Mouse (Mus musculus): Measurements from ENCODE around the gene Wnk1.

Gene Wnk1

DNA sequence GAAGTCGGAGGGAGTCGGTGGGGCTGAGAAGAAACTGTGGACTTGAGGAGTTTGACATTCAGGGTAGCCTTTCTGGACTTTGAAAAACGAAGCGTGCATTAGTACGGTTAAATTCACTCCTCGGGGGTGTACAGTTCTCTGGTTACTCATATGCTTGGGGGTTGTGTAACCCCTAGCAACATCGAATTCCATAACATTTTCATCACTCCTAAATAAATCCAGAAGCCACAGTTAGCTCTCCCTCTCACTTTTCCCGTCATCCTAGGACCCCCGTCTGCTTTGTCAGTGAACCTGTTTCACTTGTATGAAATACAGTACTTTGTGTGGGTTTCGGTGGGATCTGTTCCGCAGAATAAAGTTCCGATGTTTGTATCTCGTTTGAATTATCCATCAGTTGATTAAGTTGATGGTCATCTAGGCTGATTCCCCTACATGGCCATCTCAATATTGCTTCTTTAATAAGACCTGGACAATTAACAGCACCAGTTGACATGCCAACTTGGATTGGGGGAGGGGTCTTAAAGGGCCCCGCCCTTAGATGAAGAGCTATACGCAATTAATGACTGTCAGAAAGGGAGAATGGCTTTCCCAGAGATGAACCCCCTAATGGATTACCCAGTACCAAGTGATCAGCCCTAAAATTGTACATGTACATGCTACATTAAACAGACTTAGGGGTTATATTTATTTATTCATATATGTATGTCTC lies 135.2 kb downstream of the Wnk1 start:
- no peak for DNase-seq (ENCODE audit: low spot score in 2 of 2)

DNA sequence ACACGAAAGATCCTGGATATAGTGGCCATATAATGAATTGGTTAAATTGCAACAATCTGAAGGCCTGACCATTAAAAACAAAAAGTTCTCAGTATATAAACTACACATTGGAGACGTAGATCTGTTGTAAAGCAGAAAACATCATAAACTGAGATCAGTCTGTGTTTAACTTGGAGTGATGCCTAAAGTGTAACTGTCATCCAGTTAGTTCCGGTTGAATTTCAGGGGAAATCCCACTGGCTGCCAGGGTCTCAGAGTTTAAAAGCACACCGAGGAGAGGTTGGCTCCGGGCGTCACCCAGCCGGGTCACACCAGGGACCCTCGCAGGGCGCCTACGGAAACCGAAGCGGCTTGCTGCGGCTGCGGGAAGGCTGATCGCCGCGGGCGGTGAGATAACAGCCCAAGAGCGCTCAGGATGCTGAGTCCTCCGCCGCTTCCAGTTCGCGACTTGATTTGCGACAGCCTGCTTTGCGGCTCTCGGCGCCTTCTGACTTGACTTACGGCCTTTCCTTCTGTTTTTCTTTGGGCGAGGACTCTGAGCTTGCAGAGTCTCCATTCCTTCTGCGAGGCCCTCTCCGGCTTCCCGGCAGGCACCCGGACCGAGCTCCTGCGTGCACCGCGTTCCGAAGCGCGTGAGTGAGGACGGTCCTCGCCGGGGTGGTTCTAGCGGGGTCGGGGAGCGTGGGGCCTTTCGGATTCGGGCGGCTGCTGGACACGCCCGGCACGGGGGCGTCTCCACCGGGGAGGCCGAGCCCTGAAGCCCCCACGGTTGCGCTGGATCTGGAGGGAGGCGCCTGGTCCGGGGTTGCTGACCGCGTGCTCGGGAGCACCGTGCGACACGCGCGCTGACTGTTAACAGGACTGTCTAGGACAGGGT lies 136.0 kb downstream of the Wnk1 start, which contains the start of gene Rad52:
Gene Rad52 (plus strand): TSS at position 495 of the 877 bp plus-strand sequence.
- DNase-seq (ENCODE audit: low spot score in 2 of 2) = peak; percentile 92

DNA sequence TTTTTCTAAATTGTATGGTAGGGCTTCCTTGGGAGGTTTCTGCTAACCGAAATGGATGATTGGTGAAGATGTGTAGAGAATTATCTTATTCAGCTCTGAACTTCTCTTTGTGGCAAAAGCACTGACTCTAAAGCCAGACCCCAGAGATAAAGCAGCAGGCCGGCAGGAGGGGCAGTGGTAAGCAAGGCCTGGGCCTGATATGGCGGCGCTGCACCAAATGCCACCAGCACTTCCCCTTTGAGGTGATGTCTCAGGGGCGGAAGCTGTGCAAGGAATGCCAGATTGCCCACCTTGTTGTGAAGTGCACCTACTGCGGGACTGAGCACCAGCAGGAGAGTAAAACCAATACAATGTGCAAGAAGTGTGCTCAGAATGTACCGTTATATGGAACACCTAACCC lies 145.8 kb downstream of the Wnk1 start:
- DNase-seq (ENCODE audit: low spot score in 2 of 2) = peak in 1 of 2 experiments; percentile 10

DNA sequence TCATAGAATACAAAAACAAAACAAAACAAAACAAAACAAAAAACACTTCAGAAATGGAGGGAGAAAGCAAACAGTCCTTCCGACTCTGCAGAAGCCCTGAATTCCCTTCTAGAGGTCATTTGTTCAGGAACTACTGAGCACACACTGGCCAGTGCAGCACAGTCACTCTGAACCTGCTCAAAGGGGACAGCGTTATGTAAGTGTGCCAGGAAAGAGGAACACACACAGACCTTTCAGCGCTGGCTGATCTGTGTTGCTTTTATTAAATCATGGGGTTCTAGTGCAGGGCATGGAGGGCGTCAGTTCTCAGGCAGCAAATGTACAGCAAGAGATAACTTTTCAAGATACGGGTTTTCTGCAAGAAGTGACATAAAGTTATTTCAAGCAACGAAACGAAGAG lies 155.3 kb downstream of the Wnk1 start:
- DNase-seq (ENCODE audit: low spot score in 2 of 2) = no peak

Data from right cerebral cortex, postnatal 10 days (tissue).